Mouse (Mus musculus) ES-Bruce4 (cell line): Measurements from ENCODE around the gene Tnfsf4.

Experiments
- CTCF ChIP-seq: IDR thresholded peaks from one replicate; pipeline ENCODE4 v1.8.1; 2011; ENCODE audit warnings: low read depth, low read length
- EP300 ChIP-seq: IDR thresholded peaks from 2 replicates; pipeline ENCODE4 v1.6.1; 2011; ENCODE audit warnings: low read depth, low read length; ENCODE audit not compliant: insufficient read depth
- POLR2A ChIP-seq: IDR thresholded peaks from one replicate; pipeline ENCODE4 v1.8.1; 2011; ENCODE audit warnings: low read length; ENCODE audit not compliant: insufficient read depth

GRCm38 (mm10) chr1:161426277-161427056 lies 31.3 kb downstream of the Tnfsf4 start:
- TF ChIP-seq POLR2A, result no peak
- no peak for TF ChIP-seq CTCF
- TF ChIP-seq EP300, result no peak
